Mouse (Mus musculus) heart, adult 2 months (tissue): ENCODE data around the gene Rap2b. TPM values are rescaled to one million over a fixed set of nuclear protein-coding genes. Genes with fewer than 3 reads are reported as not detected.

Experiments used
- DNase-seq, 2 experiments: peaks; one replicate each; pipeline ENCODE4 v3.0.0; 2021
- H3K27ac ChIP-seq: fragments of 200-600 bp; 2 replicates; pipeline ENCODE4 v1.8.1; 2022
- H3K27me3 ChIP-seq: fragments of 200-500 bp; 2 replicates; pipeline ENCODE4 v1.6.1; 2012; ENCODE audit warnings: mild to moderate bottlenecking, low read length, inconsistent platforms, mixed read lengths; ENCODE audit not compliant: control insufficient read depth, insufficient read depth
- H3K36me3 ChIP-seq: fragments of 200-500 bp; 2 replicates; pipeline ENCODE4 v1.6.1; 2012; ENCODE audit warnings: low read length, inconsistent platforms; ENCODE audit not compliant: control insufficient read depth, insufficient read depth
- H3K4me1 ChIP-seq: fragments of 200-500 bp; 2 replicates; pipeline ENCODE4 v1.6.1; 2011; ENCODE audit warnings: low read length; ENCODE audit not compliant: control insufficient read depth, insufficient read depth
- H3K4me3 ChIP-seq: fragments of 200-600 bp; 2 replicates; pipeline ENCODE4 v1.8.1; 2022
- H3K79me2 ChIP-seq: fragments of 200-500 bp; replicated peaks from 2 replicates; pipeline ENCODE4 v1.6.1; 2012; ENCODE audit warnings: mild to moderate bottlenecking, inconsistent platforms, low read length, moderate library complexity, mixed read lengths; ENCODE audit not compliant: control insufficient read depth, insufficient read depth
- H3K9ac ChIP-seq: fragments of 200-500 bp; 2 replicates; pipeline ENCODE4 v1.6.1; 2012; ENCODE audit warnings: low read depth, mild to moderate bottlenecking, control low read depth, inconsistent platforms, low read length, mixed read lengths
- CTCF ChIP-seq: fragments of 200-600 bp; IDR thresholded peaks from 2 replicates; pipeline ENCODE4 v1.8.1; 2022; ENCODE audit warnings: antibody characterized with exemption, mild to moderate bottlenecking, moderate library complexity
- EP300 ChIP-seq: fragments of 200-500 bp; IDR thresholded peaks from 2 replicates; pipeline ENCODE4 v1.6.1; 2011; ENCODE audit warnings: low read depth, low read length, control low read depth; ENCODE audit not compliant: insufficient read depth
- POLR2A ChIP-seq: fragments of 200-500 bp; IDR thresholded peaks from 2 replicates; pipeline ENCODE4 v1.6.1; 2011; ENCODE audit warnings: mild to moderate bottlenecking, low read depth, low read length, control low read depth; ENCODE audit not compliant: insufficient read depth
- WGBS: fragments of 180-500 bp; shearing (Covaris S2); methylation state at CpG from one replicate; pipeline ENCODE4 v1.1.7; 2018; 5-methylcytosine and 5-hydroxymethylcytosine counted together
- intact Hi-C: fragments of 180-260 bp; cut with DNase I; formaldehyde crosslinking; loops from one replicate; pipeline ENCODE4 v1.15.1; 2025
- polyA plus RNA-seq: library from polyadenylated mRNA; depleted of rRNA; stranded (reverse); fragments of >200 nt; gene quantifications from 2 replicates; pipeline ENCODE4 v1.2.3, GENCODE M21; 2012
- total RNA-seq, 2 experiments: library from RNA; stranded (reverse); gene quantifications; 2 replicates each; pipeline ENCODE4 v1.2.3; 2021

The Rap2b gene
- total and polyA plus RNA-seq, 3 experiments, result 1.5 to 2.6 (median 2.3) TPM

DNA sequence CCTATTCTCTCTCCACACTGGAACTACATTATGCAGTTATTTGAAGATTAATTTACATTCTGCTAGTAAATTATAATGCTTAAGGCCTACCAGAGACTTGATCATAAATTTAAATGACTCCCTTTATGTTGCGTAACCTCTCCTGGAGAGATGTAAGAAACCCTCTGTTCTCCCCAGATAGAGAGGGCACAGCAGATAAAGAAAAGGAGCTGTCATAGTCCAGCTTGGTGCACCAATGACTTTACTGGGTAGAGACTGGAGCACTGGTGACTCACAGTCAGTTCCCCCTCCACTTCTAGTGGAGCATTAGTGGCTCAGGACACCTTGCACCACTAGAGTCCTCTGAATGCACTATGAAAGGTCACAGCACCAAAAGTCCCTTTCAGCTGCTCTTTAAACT lies 31.4 kb downstream of the Rap2b start:
- WGBS, result 94% methylated on average over 1 of the region's 1 CpGs
- Histone ChIP-seq H3K9ac (no peak overlapping the region), H3K79me2 (no peaks in the 10 kb centered on the region), H3K4me1 (no peaks in the 10 kb centered on the region), H3K4me3 (no peak overlapping the region), H3K36me3 (no peaks in the 10 kb centered on the region), H3K27me3 (no peaks in the 10 kb centered on the region), H3K27ac (no peak overlapping the region)
- no peak for DNase-seq
- intact Hi-C loops, result no loop called here
- no peak for TF ChIP-seq POLR2A
- no peak for TF ChIP-seq EP300
- no peak for TF ChIP-seq CTCF

DNA sequence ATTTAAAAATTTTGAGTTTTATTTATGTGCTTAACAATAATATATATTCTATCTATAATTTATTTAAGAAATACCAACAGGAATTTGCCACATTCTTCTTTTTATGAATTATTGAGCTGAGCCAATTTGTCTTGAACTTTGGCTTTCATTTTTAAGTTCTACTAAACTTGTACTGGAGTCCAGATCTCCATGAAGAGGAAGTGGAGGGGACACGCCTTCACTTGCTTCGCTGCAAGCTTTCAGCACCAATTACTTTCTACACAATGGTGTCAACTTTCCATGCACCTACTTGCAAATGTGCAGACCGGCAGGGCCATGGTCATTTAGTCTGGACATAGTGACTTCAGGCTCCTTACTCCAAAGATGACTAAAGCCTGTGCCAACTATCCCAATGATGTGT lies 32.1 kb downstream of the Rap2b start:
- H3K4me1 ChIP-seq, result no peaks in the 10 kb centered on the region
- no peak overlapping the region for H3K9ac ChIP-seq
- H3K4me3 ChIP-seq, result no peak overlapping the region
- WGBS, result 41% methylated on average over 3 of the region's 3 CpGs
- DNase-seq, result no peak
- TF ChIP-seq CTCF (no peak), EP300 (no peak)
- intact Hi-C loops, result no loop called here
- no peaks in the 10 kb centered on the region for H3K27me3 ChIP-seq
- no peak overlapping the region for H3K27ac ChIP-seq
- H3K79me2 ChIP-seq, result no peaks in the 10 kb centered on the region
- H3K36me3 ChIP-seq, result no peaks in the 10 kb centered on the region

DNA sequence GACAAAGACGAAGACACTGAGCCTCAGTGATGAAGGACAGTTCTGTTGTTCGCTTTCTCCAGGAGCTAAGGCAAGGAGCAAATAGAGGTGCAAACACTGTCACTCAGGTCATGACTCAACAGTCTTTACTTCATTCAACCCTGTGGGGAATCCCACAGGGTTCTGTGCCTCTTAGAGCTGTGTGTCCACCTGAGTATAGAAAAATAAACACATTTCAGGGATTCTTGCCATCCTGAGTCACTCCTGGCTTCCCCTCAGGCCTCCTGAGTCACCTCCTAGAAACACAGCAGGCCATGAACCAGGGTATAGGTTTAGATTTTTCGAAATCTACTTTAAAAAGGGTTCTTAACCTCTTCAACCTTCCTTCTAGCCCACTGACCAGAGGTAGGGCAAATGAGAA lies 33.9 kb downstream of the Rap2b start:
- WGBS, result 78% methylated on average over 3 of the region's 3 CpGs
- Histone ChIP-seq H3K36me3 (no peaks in the 10 kb centered on the region), H3K9ac (no peak overlapping the region), H3K4me1 (no peaks in the 10 kb centered on the region), H3K27me3 (no peaks in the 10 kb centered on the region), H3K79me2 (no peaks in the 10 kb centered on the region), H3K4me3 (no peak overlapping the region), H3K27ac (no peak overlapping the region)
- intact Hi-C loops, result no loop called here
- TF ChIP-seq EP300 (no peak), CTCF (no peak), POLR2A (no peak)
- no peak for DNase-seq

DNA sequence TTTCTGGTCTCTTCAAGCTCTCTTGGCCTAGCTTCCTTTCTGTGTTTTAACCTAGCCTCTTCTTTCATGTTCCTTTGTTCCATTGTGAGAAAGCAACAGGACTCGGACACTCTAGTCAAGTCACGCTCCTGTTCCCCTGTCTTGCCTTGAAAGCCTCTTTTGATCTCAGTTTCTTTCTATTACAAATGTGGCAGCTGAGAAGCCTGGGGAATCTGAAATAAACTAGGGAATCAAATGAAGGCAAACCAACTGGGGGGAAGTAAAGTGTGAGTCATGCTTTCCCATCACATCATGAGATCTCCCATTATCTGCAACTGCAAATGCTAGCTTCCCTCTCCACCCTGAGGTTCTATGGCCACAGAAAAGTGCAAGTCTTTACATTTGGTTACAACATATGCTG lies 35.3 kb downstream of the Rap2b start:
- no peak for TF ChIP-seq POLR2A
- no peak for TF ChIP-seq CTCF
- no peak for TF ChIP-seq EP300
- H3K79me2 ChIP-seq, result no peaks in the 10 kb centered on the region

DNA sequence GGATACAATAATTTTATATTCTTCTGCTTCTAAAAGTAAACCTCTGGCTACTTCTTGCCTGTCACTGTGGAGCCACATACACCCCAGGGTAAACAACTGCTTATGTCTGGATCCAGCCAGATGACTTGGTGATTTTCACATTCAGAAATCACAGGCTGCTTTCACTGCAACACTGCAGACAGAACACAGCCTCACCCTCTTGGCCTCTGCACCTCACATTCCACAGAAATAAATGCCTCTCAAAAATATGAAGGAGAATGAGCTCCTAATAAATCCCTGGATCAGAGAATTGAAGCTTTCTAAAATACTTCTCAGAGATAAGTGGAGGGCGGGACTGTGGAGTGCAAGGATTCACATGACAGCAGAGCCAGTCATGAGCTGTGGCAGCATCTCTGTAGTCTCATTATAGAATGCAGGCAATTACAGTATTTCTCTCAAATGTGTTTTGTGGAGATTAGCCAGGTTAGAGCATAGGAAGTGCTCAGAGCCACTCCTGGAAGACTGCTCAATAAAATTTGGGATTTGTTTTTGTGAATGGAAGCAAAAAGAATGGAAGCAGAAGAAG lies 39.5 kb downstream of the Rap2b start:
- TF ChIP-seq CTCF, result no peak
- no peak for TF ChIP-seq POLR2A
- no peak for TF ChIP-seq EP300
- Histone ChIP-seq H3K9ac (no peak overlapping the region), H3K79me2 (no peaks in the 10 kb centered on the region), H3K4me1 (no peaks in the 10 kb centered on the region; the same call in 1 of the 2 replicates), H3K36me3 (no peaks in the 10 kb centered on the region), H3K27me3 (no peaks in the 10 kb centered on the region), H3K4me3 (no peak overlapping the region), H3K27ac (no peak overlapping the region)
- WGBS, result 33% methylated on average over 1 of the region's 1 CpGs
- no peak for DNase-seq
- intact Hi-C loops, result no loop called here

More for the DNA sequence above, 35.3 kb downstream of the Rap2b start:
- no peak overlapping the region for H3K9ac ChIP-seq
- no peak for DNase-seq
- H3K27ac ChIP-seq, result no peak overlapping the region
- intact Hi-C loops, result no loop called here
- H3K27me3 ChIP-seq, result no peaks in the 10 kb centered on the region
- WGBS, result 74% methylated on average over 2 of the region's 2 CpGs
- H3K36me3 ChIP-seq, result no peaks in the 10 kb centered on the region
- H3K4me1 ChIP-seq, result no peaks in the 10 kb centered on the region; the same call in 1 of the 2 replicates
- H3K4me3 ChIP-seq, result no peak overlapping the region

DNA sequence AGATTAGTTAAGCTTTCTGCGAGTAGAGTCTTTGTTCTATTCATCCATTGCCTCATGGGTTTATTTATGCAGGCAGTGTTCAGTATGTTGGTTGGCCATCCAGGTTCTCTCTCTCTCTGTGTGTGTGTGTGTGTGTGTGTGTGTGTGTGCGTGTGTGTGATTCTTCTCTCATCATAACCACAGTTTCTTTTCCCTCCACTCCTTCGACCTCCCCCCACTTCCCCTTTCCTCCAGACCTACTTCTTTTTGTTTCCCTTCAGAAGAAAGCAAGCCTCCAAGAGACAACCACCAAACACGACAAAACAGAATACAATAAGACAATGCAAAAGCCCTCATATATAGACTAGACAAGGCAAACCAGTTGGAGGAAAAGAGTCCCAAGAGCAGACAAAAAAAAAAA lies 45.5 kb downstream of the Rap2b start:
- H3K27ac ChIP-seq, result no peak overlapping the region
- 58% methylated on average over 4 of the region's 4 CpGs for WGBS
- no peaks in the 10 kb centered on the region for H3K79me2 ChIP-seq
- peaks cover 2% of the 10 kb centered on the region; the same call in 1 of the 2 replicates for H3K4me1 ChIP-seq
- no peak for TF ChIP-seq POLR2A
- TF ChIP-seq CTCF, result no peak
- no peak for TF ChIP-seq EP300
- H3K4me3 ChIP-seq, result no peak overlapping the region
- H3K36me3 ChIP-seq, result no peaks in the 10 kb centered on the region
- no peak for DNase-seq
- no peak overlapping the region for H3K9ac ChIP-seq
- intact Hi-C loops, result no loop called here
- H3K27me3 ChIP-seq, result no peaks in the 10 kb centered on the region
